Mouse (Mus musculus): ENCODE measurements at regions not wholly inside any gene's neighbourhood (a gene's known extent, or its start where the extent isn't known, plus 50 kb on each side); places are given as distances from the start of the nearest gene placed in this dataset.

DNA sequence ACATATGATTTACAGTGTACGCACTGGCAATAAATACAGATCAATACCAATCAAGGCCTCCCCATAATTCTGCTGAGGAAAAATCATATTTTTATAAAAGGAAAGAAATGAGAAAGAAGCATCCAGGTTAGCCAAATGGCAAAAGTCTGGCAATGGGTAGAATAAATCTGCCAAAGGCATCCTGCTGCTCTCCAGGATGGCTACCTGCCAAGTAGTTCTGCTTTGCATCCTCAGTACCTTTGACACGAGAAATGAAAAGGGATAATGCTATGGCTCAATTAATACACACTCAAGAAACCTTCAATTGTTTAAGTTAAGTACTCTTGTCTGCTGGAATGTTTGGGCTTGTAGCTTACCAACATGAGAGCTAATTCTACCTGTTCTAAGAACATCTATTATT, 451.2 kb upstream of the Marcks start:
- no peaks in the 10 kb centered on the region for H3K9me3 ChIP-seq (ENCODE audit: control insufficient read depth, low read length)
- H3K36me3 ChIP-seq (ENCODE audit: control insufficient read depth, insufficient read depth, low read length) = no peaks in the 10 kb centered on the region
- ATAC-seq (ENCODE audit: low FRiP score, low TSS enrichment) = no peak
- DNase-seq = peak; percentile 36
- H3K4me3 ChIP-seq (replicated peaks; ENCODE audit: low read depth, low read length) = no peak overlapping the region
- WGBS = 60% methylated on average over 2 of the region's 2 CpGs
- H3K4me2 ChIP-seq (ENCODE audit: low read length) = no peak overlapping the region
- no peaks in the 10 kb centered on the region for H3K4me1 ChIP-seq (ENCODE audit: control insufficient read depth, insufficient read depth, low read length)
- no peak overlapping the region for H3K27ac ChIP-seq (replicated peaks; ENCODE audit: low read depth, low read length)
- no peak overlapping the region for H3K9ac ChIP-seq (replicated peaks; ENCODE audit: low read length)
- H3K27me3 ChIP-seq (ENCODE audit: control insufficient read depth, insufficient read depth, low read length) = no peaks in the 10 kb centered on the region

DNA sequence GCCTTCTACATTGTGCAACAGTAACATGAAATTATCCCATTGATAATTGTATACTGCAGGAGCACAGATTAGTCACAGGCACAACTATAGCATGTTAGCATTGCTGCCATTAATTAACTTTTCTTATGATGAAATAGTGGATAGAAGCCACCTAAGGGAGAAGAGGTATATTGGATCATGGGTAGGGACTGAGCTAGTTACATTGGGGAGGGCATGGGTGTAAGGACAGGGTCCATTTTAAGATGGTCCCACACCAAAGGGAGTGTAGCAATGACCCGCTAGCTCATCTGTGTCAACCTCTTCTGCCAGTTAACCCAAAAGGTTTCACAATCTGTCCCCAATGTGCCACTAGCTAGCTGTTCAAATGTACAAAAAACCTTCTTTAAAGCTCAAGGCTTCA, 450.3 kb upstream of the Marcks start:
- 89% methylated on average over 1 of the region's 1 CpGs for WGBS
- no peaks in the 10 kb centered on the region for H3K9me3 ChIP-seq (ENCODE audit: control insufficient read depth, low read length)
- no peak for DNase-seq
- H3K9ac ChIP-seq (replicated peaks; ENCODE audit: low read length) = no peak overlapping the region
- no peak overlapping the region for H3K4me3 ChIP-seq (replicated peaks; ENCODE audit: low read depth, low read length)
- H3K4me1 ChIP-seq (ENCODE audit: control insufficient read depth, insufficient read depth, low read length) = no peaks in the 10 kb centered on the region
- no peak overlapping the region for H3K4me2 ChIP-seq (ENCODE audit: low read length)
- no peak for ATAC-seq (ENCODE audit: low FRiP score, low TSS enrichment)
- H3K36me3 ChIP-seq (ENCODE audit: control insufficient read depth, insufficient read depth, low read length) = no peaks in the 10 kb centered on the region
- no peaks in the 10 kb centered on the region for H3K27me3 ChIP-seq (ENCODE audit: control insufficient read depth, insufficient read depth, low read length)
- H3K27ac ChIP-seq (replicated peaks; ENCODE audit: low read depth, low read length) = no peak overlapping the region

DNA sequence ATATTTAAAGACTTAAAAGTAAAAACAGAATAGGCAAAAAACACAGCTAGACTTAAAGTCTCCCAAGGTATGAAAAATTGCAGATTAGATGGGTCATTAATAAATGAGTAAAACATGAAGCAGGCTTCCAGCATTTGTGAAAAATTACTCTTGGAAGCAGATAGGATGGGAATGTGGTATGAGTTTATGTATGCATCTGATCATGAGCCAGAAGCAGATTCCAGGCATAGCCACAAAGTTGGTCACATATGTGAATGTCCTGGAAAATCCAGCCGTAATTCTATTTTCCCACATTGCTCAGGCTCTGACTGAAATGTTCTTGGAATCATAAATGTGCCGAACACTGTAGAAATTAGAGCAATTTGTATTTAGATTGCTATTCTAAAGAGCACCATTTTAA, 432.5 kb upstream of the Marcks start:
- Histone ChIP-seq H3K27ac (replicated peaks; ENCODE audit: low read depth, low read length) (no peak overlapping the region), H3K4me3 (replicated peaks; ENCODE audit: low read depth, low read length) (no peak overlapping the region), H3K36me3 (ENCODE audit: control insufficient read depth, insufficient read depth, low read length) (no peaks in the 10 kb centered on the region), H3K4me1 (ENCODE audit: control insufficient read depth, insufficient read depth, low read length) (no peaks in the 10 kb centered on the region), H3K9ac (replicated peaks; ENCODE audit: low read length) (no peak overlapping the region), H3K9me3 (ENCODE audit: control insufficient read depth, low read length) (no peaks in the 10 kb centered on the region), H3K27me3 (ENCODE audit: control insufficient read depth, insufficient read depth, low read length) (no peaks in the 10 kb centered on the region), H3K4me2 (ENCODE audit: low read length) (no peak overlapping the region)
- DNase-seq (no peak), ATAC-seq (ENCODE audit: low FRiP score, low TSS enrichment) (no peak)
- WGBS = 91% methylated on average over 2 of the region's 2 CpGs

DNA sequence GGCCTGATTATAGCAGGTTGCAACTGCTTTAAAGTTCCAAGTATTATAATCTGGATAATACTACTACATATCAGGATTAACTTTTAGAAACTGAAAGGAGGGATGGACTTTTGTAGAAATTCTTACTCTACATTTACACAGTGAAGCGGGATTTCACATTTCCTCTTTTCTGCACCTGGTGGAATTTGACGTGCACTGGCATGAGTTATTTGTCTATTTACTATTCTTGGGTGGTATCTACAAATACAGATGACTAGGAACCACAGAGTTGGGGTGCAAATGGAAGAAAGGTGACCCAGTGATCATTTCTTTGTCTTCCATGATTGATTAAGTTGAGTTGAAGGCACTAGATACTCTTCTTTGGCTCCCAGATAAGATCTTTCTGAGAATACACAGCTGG, 423.0 kb upstream of the Marcks start:
- ATAC-seq (ENCODE audit: low FRiP score, low TSS enrichment) (no peak), DNase-seq (no peak)
- Histone ChIP-seq H3K4me2 (ENCODE audit: low read length) (no peak overlapping the region), H3K4me1 (ENCODE audit: control insufficient read depth, insufficient read depth, low read length) (no peaks in the 10 kb centered on the region), H3K27me3 (ENCODE audit: control insufficient read depth, insufficient read depth, low read length) (no peaks in the 10 kb centered on the region), H3K9me3 (ENCODE audit: control insufficient read depth, low read length) (no peaks in the 10 kb centered on the region), H3K9ac (replicated peaks; ENCODE audit: low read length) (no peak overlapping the region), H3K36me3 (ENCODE audit: control insufficient read depth, insufficient read depth, low read length) (no peaks in the 10 kb centered on the region), H3K27ac (replicated peaks; ENCODE audit: low read depth, low read length) (no peak overlapping the region), H3K4me3 (replicated peaks; ENCODE audit: low read depth, low read length) (no peak overlapping the region)
- 94% methylated on average over 2 of the region's 2 CpGs for WGBS

DNA sequence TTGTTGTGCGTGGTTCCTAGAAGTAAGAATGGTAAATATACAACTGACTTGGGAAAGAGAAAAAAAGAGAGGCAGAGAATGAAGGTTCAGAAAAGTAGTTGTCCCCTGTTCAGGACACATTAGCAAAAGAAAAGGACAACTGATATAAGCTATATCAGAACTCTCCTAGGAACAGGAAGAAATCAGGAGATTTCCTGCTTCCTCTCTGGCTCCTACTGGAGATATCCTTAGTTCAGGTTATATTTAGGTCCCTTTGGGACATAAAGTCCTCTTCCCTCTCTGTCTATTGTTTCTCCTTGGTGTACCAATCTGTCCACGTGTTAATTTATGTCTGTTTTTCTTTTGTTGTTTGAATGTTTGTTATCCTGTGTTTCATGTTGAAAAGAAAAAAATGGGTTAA, 410.7 kb upstream of the Marcks start:
- no peak for ATAC-seq (ENCODE audit: low FRiP score, low TSS enrichment)
- H3K4me3 ChIP-seq (replicated peaks; ENCODE audit: low read depth, low read length) = no peak overlapping the region
- no peaks in the 10 kb centered on the region for H3K9me3 ChIP-seq (ENCODE audit: control insufficient read depth, low read length)
- no peaks in the 10 kb centered on the region for H3K4me1 ChIP-seq (ENCODE audit: control insufficient read depth, insufficient read depth, low read length)
- no peak overlapping the region for H3K4me2 ChIP-seq (ENCODE audit: low read length)
- no peaks in the 10 kb centered on the region for H3K27me3 ChIP-seq (ENCODE audit: control insufficient read depth, insufficient read depth, low read length)
- 96% methylated on average over 2 of the region's 2 CpGs for WGBS
- DNase-seq = no peak
- H3K36me3 ChIP-seq (ENCODE audit: control insufficient read depth, insufficient read depth, low read length) = no peaks in the 10 kb centered on the region
- no peak overlapping the region for H3K9ac ChIP-seq (replicated peaks; ENCODE audit: low read length)
- H3K27ac ChIP-seq (replicated peaks; ENCODE audit: low read depth, low read length) = no peak overlapping the region

DNA sequence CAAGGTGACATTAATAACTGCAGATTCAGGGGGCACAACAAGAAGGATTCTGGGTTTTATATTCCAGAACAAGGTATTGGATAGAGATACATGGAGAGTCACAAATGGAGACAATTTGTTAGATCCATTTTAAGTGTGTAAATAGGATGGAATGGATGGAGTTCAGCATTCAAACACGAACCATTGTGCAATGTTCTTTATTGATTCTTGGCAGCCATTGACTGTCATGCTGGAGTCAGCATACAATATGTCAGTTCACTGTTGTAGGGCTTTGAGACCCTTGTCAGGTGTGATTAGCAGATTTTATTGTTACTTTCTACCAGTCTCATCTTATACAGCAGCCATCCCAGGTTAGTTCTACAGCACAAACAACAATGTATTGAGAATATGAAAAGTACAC, 402.0 kb upstream of the Marcks start:
- Histone ChIP-seq H3K4me2 (ENCODE audit: low read length) (no peak overlapping the region), H3K36me3 (ENCODE audit: control insufficient read depth, insufficient read depth, low read length) (no peaks in the 10 kb centered on the region), H3K4me3 (replicated peaks; ENCODE audit: low read depth, low read length) (no peak overlapping the region), H3K4me1 (ENCODE audit: control insufficient read depth, insufficient read depth, low read length) (no peaks in the 10 kb centered on the region), H3K27ac (replicated peaks; ENCODE audit: low read depth, low read length) (no peak overlapping the region), H3K27me3 (ENCODE audit: control insufficient read depth, insufficient read depth, low read length) (no peaks in the 10 kb centered on the region), H3K9me3 (ENCODE audit: control insufficient read depth, low read length) (no peaks in the 10 kb centered on the region), H3K9ac (replicated peaks; ENCODE audit: low read length) (no peak overlapping the region)
- ATAC-seq (ENCODE audit: low FRiP score, low TSS enrichment) = no peak
- no peak for DNase-seq
- WGBS = 73% methylated on average over 1 of the region's 1 CpGs

DNA sequence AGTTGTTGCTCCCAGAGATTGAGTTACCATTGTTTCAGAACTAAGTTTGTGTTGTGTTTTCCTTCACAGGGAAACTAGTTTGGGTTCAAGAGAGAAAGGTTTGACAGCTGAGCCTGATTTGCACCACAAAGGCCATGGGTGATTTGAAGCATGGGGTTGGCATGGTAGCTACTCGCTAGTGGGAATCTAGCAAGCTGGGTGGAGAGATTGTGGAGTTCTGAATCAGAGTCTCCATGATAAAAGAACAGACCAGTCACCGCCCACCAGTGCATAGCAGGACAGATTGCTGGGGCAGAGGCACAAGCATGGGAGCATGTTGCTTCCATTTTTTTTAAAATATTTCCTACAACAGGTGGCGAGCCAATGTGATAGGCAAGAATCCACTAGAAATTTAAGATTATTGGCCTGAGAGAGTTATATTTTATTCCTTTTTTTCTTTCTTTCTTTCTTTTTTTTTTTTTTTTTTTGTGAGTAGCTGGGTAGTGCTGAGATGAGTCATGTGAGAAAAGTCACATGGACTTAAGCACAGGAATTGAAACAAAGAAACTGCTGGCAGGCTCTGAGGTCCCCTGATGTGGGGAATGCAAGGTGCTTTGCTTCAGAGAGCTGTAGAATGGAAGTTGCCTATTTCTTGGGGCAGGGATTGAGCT, 367.4 kb upstream of the Marcks start:
- Histone ChIP-seq H3K27me3 (ENCODE audit: control insufficient read depth, insufficient read depth, low read length) (no peaks in the 10 kb centered on the region), H3K4me2 (ENCODE audit: low read length) (no peak overlapping the region), H3K4me1 (ENCODE audit: control insufficient read depth, insufficient read depth, low read length) (no peaks in the 10 kb centered on the region), H3K9ac (replicated peaks; ENCODE audit: low read length) (no peak overlapping the region), H3K4me3 (replicated peaks; ENCODE audit: low read depth, low read length) (no peak overlapping the region), H3K9me3 (ENCODE audit: control insufficient read depth, low read length) (no peaks in the 10 kb centered on the region), H3K27ac (replicated peaks; ENCODE audit: low read depth, low read length) (no peak overlapping the region), H3K36me3 (ENCODE audit: control insufficient read depth, insufficient read depth, low read length) (no peaks in the 10 kb centered on the region)
- WGBS = 53% methylated on average over 3 of the region's 3 CpGs
- DNase-seq = no peak
- no peak for ATAC-seq (ENCODE audit: low FRiP score, low TSS enrichment)

DNA sequence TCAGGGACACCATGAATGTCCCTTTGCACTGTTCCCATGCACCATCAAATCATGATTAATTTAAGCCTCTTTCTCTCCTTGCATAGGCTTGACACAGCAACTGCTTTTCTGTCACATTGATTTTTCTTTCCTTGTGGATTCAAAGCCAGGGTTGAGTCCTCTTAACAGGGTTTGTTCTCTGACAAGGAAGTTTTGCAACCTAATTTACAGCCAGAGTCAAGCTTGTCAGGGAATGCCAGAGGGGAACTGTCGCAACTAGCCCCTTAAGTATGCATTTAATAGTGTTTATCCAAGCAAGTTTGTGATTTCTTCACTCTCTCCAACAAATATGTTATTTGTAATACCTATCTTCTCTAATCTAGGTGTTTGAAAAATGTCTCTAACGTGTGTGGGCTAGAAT, 365.7 kb upstream of the Marcks start:
- Histone ChIP-seq H3K4me3 (replicated peaks; ENCODE audit: low read depth, low read length) (no peak overlapping the region), H3K9ac (replicated peaks; ENCODE audit: low read length) (no peak overlapping the region), H3K4me2 (ENCODE audit: low read length) (no peak overlapping the region), H3K9me3 (ENCODE audit: control insufficient read depth, low read length) (no peaks in the 10 kb centered on the region), H3K36me3 (ENCODE audit: control insufficient read depth, insufficient read depth, low read length) (no peaks in the 10 kb centered on the region), H3K27ac (replicated peaks; ENCODE audit: low read depth, low read length) (no peak overlapping the region), H3K27me3 (ENCODE audit: control insufficient read depth, insufficient read depth, low read length) (no peaks in the 10 kb centered on the region), H3K4me1 (ENCODE audit: control insufficient read depth, insufficient read depth, low read length) (no peaks in the 10 kb centered on the region)
- ATAC-seq (ENCODE audit: low FRiP score, low TSS enrichment) = no peak
- DNase-seq = no peak
- 64% methylated on average over 2 of the region's 2 CpGs for WGBS

DNA sequence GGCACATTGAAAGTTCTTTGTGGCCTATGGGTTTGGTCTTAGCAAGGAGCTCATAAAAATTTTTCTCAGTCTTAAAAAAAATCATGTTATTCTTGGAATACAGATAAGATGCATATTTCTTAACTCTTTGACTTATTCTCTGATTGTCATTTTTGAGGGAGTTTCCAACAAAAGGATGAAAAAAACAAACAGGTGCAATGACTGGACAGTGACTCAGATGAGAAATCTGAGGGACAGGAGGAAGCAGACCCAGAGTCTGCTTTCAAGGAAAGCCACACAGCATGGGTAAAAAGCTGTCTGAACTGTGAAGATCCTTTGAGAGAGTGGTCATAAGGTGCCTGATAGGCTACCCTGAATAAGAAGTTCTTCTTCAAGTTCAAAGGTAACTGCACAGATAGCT, 363.8 kb upstream of the Marcks start:
- no peak for ATAC-seq (ENCODE audit: low FRiP score, low TSS enrichment)
- Histone ChIP-seq H3K4me2 (ENCODE audit: low read length) (no peak overlapping the region), H3K9ac (replicated peaks; ENCODE audit: low read length) (no peak overlapping the region), H3K27ac (replicated peaks; ENCODE audit: low read depth, low read length) (no peak overlapping the region), H3K4me3 (replicated peaks; ENCODE audit: low read depth, low read length) (no peak overlapping the region), H3K27me3 (ENCODE audit: control insufficient read depth, insufficient read depth, low read length) (no peaks in the 10 kb centered on the region), H3K4me1 (ENCODE audit: control insufficient read depth, insufficient read depth, low read length) (no peaks in the 10 kb centered on the region), H3K9me3 (ENCODE audit: control insufficient read depth, low read length) (no peaks in the 10 kb centered on the region), H3K36me3 (ENCODE audit: control insufficient read depth, insufficient read depth, low read length) (no peaks in the 10 kb centered on the region)
- DNase-seq = no peak

All from midbrain, embryonic 14.5 days (tissue).